Mouse (Mus musculus): ENCODE measurements around the gene Cd59a. TPM values are rescaled to one million over a fixed set of nuclear protein-coding genes. Genes with fewer than 3 reads are reported as not detected.

Cd59a gene
- polyA plus RNA-seq, 1 experiment from 2014 or later, result 62.0 TPM

DNA sequence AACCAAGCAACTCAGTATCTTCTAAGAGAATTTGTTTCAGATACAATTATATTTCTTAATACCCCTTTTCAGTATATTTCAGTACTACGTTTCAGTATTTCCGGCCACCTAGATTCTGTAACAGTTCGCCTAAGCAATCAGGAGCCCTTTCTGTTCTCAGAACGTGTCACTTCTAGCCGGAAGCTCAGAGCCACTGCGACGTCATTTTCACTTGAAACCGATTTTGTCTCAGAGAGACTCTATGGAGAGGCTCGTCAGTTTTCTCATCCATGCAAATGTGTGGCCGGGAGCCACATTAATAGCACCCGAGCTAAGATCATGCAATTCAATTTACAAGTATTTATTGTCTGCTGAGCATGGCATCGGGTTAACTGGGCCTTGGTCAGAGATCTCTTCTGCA is 48.4 kb downstream of the Cd59a start:
- Histone ChIP-seq H3K4me3 (no peak overlapping the region), H3K27me3 (replicated peaks) (no peaks in the 10 kb centered on the region), H3K9me3 (no peaks in the 10 kb centered on the region), H3K9ac (no peak overlapping the region), H3K27ac (replicated peaks) (no peak overlapping the region), H3K4me1 (0 out of 2 replicates have a peak, but pooled peaks cover 8% of the 10 kb centered on the region), H3K4me2 (no peak overlapping the region), H3K36me3 (no peaks in the 10 kb centered on the region)
- ATAC-seq (ENCODE audit: extremely low read depth, insufficient number of reproducible peaks, low FRiP score, low TSS enrichment), result no peak
- WGBS, result 81% methylated on average over 12 of the region's 12 CpGs

DNA sequence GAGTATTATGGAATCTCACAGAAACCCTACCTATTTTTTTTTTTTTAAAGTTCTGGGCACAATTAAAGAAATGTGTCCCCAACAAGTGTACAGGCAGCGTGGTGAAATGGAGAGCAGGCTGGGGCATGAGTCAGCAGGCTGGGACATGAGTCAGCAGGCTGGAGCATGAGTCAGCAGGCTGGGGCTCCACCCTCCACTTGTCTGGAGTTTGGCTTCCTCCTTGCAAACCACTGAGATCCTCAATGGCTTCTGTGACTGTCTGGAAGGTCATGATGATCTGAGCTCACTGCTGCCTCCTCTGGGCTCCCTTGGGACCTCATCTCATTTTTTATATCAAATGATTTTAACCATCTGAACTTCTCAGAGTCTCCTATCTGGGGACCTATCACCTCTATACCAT is 50.4 kb downstream of the Cd59a start:
- Histone ChIP-seq H3K4me1 (0 out of 2 replicates have a peak, but pooled peaks cover 8% of the 10 kb centered on the region), H3K36me3 (no peaks in the 10 kb centered on the region), H3K9me3 (no peaks in the 10 kb centered on the region), H3K4me2 (no peak overlapping the region), H3K27me3 (replicated peaks) (no peaks in the 10 kb centered on the region), H3K27ac (replicated peaks) (no peak overlapping the region), H3K9ac (no peak overlapping the region), H3K4me3 (no peak overlapping the region)
- ATAC-seq (ENCODE audit: extremely low read depth, insufficient number of reproducible peaks, low FRiP score, low TSS enrichment), result peak; percentile 83
- WGBS, result 62% methylated on average over 1 of the region's 1 CpGs

- H3K4me2 ChIP-seq, result no peak overlapping the region
- WGBS, result 69% methylated on average over 4 of the region's 4 CpGs
- no peaks in the 10 kb centered on the region for H3K27me3 ChIP-seq (replicated peaks)
- no peak overlapping the region for H3K4me3 ChIP-seq
- no peaks in the 10 kb centered on the region for H3K36me3 ChIP-seq
- 0 out of 2 replicates have a peak, but pooled peaks cover 8% of the 10 kb centered on the region for H3K4me1 ChIP-seq
- H3K9ac ChIP-seq, result no peak overlapping the region
- no peaks in the 10 kb centered on the region for H3K9me3 ChIP-seq
- no peak for ATAC-seq (ENCODE audit: extremely low read depth, insufficient number of reproducible peaks, low FRiP score, low TSS enrichment)
- H3K27ac ChIP-seq (replicated peaks), result no peak overlapping the region
These were observed 52.4 kb downstream of the Cd59a start for GRCm38 (mm10) chr2:104147910-104148561.

DNA sequence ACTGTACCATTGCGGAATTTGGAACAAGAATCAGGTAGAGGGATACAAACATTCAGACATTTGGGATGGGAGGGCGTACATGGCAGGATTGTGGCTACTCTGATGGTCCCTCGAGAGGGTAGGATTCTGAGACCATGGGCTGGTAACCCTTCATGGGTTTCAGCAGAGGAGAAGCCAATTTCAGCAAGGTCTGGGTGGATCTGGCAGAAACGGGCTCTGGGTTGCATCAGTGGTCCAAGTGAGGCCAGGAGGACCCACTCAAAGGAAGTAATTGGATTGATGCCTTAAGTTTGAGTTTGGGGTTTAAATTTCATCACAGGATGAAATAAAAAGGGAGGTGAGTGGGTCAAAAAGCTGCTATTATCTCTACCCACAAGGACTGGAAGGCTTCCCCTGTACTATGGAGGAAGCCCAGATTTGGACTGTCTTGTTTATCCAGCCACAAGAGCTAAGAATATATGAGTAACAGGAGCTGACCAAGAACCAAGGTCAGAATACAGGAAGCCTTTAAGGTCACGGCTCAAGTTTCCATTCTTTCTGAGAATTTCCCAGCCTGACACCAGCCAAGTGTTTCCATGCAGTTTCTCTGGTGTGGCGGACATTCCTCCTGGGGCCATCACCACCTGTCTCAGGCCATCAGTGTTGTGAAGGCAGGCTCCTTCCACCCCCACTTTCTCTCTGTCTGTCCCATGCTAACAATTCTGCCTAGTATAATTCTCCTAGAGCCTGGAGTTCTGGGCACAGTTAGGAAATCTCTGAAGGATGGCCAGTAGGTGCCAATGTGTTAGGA is 55.2 kb downstream of the Cd59a start:
- WGBS, result 72% methylated on average over 6 of the region's 6 CpGs
- H3K9ac ChIP-seq, result no peak overlapping the region
- no peaks in the 10 kb centered on the region for H3K36me3 ChIP-seq
- H3K4me2 ChIP-seq, result no peak overlapping the region
- no peaks in the 10 kb centered on the region for H3K9me3 ChIP-seq
- no peaks in the 10 kb centered on the region for H3K27me3 ChIP-seq (replicated peaks)
- H3K27ac ChIP-seq (replicated peaks), result no peak overlapping the region
- no peak for ATAC-seq (ENCODE audit: extremely low read depth, insufficient number of reproducible peaks, low FRiP score, low TSS enrichment)
- no peak overlapping the region for H3K4me3 ChIP-seq
- H3K4me1 ChIP-seq, result 0 out of 2 replicates have a peak, but pooled peaks cover 8% of the 10 kb centered on the region

- no peak overlapping the region for H3K4me3 ChIP-seq
- no peak overlapping the region for H3K9ac ChIP-seq
- WGBS, result 65% methylated on average over 4 of the region's 4 CpGs
- no peaks in the 10 kb centered on the region for H3K36me3 ChIP-seq
- H3K9me3 ChIP-seq, result no peaks in the 10 kb centered on the region
- H3K4me1 ChIP-seq, result 0 out of 2 replicates have a peak, but pooled peaks cover 2% of the 10 kb centered on the region
- ATAC-seq (ENCODE audit: extremely low read depth, insufficient number of reproducible peaks, low FRiP score, low TSS enrichment), result no peak
- H3K4me2 ChIP-seq, result no peak overlapping the region
- H3K27me3 ChIP-seq (replicated peaks), result no peaks in the 10 kb centered on the region
- no peak overlapping the region for H3K27ac ChIP-seq (replicated peaks)
These were observed 57.7 kb downstream of the Cd59a start for GRCm38 (mm10) chr2:104153345-104153744.

GRCm38 (mm10) chr2:104153876-104154275 is 58.3 kb downstream of the Cd59a start:
- H3K4me2 ChIP-seq, result no peak overlapping the region
- no peaks in the 10 kb centered on the region for H3K4me1 ChIP-seq
- 78% methylated on average over 3 of the region's 3 CpGs for WGBS
- H3K27me3 ChIP-seq (replicated peaks), result no peaks in the 10 kb centered on the region
- H3K9me3 ChIP-seq, result no peaks in the 10 kb centered on the region
- H3K9ac ChIP-seq, result no peak overlapping the region
- no peak overlapping the region for H3K4me3 ChIP-seq
- ATAC-seq (ENCODE audit: extremely low read depth, insufficient number of reproducible peaks, low FRiP score, low TSS enrichment), result no peak
- no peak overlapping the region for H3K27ac ChIP-seq (replicated peaks)
- no peaks in the 10 kb centered on the region for H3K36me3 ChIP-seq

DNA sequence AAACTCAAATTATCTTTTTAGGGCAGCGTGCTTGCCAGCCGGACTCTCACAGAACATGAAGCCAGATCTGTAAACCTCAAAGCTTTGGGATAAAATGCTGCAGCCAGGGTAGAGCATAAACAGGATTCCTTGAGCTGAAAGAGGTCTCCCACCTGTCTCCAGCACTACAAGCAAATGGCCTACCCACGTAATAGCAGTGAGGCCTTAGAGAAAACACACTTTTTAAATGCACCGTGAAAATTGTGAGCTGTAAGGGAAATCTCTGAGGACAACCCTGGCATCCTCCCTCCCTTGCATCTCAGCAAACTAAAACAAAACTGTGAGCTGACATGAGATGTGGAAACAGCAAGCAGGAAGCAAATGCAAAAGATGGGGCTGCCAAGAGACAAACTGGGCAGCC is 62.2 kb downstream of the Cd59a start:
- Histone ChIP-seq H3K4me3 (no peak overlapping the region), H3K27me3 (replicated peaks) (no peaks in the 10 kb centered on the region), H3K36me3 (no peaks in the 10 kb centered on the region), H3K27ac (replicated peaks) (no peak overlapping the region), H3K4me2 (no peak overlapping the region), H3K9me3 (no peaks in the 10 kb centered on the region), H3K9ac (no peak overlapping the region), H3K4me1 (no peaks in the 10 kb centered on the region)
- WGBS, result 83% methylated on average over 4 of the region's 4 CpGs
- no peak for ATAC-seq (ENCODE audit: extremely low read depth, insufficient number of reproducible peaks, low FRiP score, low TSS enrichment)

DNA sequence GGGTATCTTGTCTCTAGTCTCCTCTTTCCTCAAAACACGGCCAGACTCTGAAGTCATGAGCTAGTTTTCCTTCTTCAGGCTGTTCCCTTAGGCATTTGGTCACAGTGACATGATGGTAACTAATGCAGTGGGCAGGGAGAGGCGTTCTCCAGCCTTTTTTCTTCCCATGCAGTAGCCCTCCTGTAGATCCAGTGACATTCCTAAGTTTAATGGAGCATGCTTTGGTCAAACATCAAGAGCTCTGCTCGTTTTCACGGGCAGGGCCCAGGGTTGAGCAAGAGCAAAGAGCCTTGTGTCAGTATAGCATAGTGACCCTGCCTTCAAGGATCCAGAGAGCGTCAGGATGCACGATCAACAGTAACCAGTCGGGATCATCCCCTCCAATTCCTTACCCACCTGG is 67.8 kb downstream of the Cd59a start:
- no peak overlapping the region for H3K27ac ChIP-seq (replicated peaks)
- 77% methylated on average over 7 of the region's 7 CpGs for WGBS
- H3K4me1 ChIP-seq, result no peaks in the 10 kb centered on the region
- no peaks in the 10 kb centered on the region for H3K36me3 ChIP-seq
- ATAC-seq (ENCODE audit: extremely low read depth, insufficient number of reproducible peaks, low FRiP score, low TSS enrichment), result no peak
- no peaks in the 10 kb centered on the region for H3K9me3 ChIP-seq
- H3K9ac ChIP-seq, result no peak overlapping the region
- H3K4me2 ChIP-seq, result no peak overlapping the region
- H3K4me3 ChIP-seq, result no peak overlapping the region
- H3K27me3 ChIP-seq (replicated peaks), result no peaks in the 10 kb centered on the region

GRCm38 (mm10) chr2:104163978-104164487 is 68.4 kb downstream of the Cd59a start:
- Histone ChIP-seq H3K27me3 (replicated peaks) (no peaks in the 10 kb centered on the region), H3K4me3 (no peak overlapping the region), H3K4me2 (no peak overlapping the region), H3K36me3 (no peaks in the 10 kb centered on the region), H3K9me3 (no peaks in the 10 kb centered on the region), H3K4me1 (no peaks in the 10 kb centered on the region), H3K27ac (replicated peaks) (no peak overlapping the region), H3K9ac (no peak overlapping the region)
- 78% methylated on average over 4 of the region's 4 CpGs for WGBS
- ATAC-seq (ENCODE audit: extremely low read depth, insufficient number of reproducible peaks, low FRiP score, low TSS enrichment), result no peak

All from heart, embryonic 13.5 days (tissue).